Mouse (Mus musculus) liver, adult 2 months (tissue): ENCODE results near the gene Suz12.

Experiments used
- CTCF ChIP-seq: fragments of 200-500 bp; IDR thresholded peaks from 2 replicates; pipeline ENCODE4 v1.5.1; 2011; ENCODE audit warnings: low read depth, low read length, control low read depth
- POLR2A ChIP-seq: fragments of 200-500 bp; IDR thresholded peaks from 2 replicates; pipeline ENCODE4 v1.6.1; 2011; ENCODE audit warnings: low read length, control low read depth; ENCODE audit not compliant: insufficient read depth; ENCODE audit errors: extremely low read depth

- TF ChIP-seq CTCF (no peak), POLR2A (no peak)
Measured at GRCm38 (mm10) chr11:79963212-79963974, 29.5 kb upstream of the Suz12 start.
